Mouse (Mus musculus) midbrain, postnatal 0 days (tissue): ENCODE data around the gene Il12a. TPM values are rescaled to one million over a fixed set of nuclear protein-coding genes. Genes with fewer than 3 reads are reported as not detected.
A peak's percentile ranks its signal among the peaks of the same experiment; 100 is the strongest.

ENCODE experiments used
- ATAC-seq: fragments of 200-750 bp; cut with Nextera tagmentation; 2 replicates; pipeline ENCODE4 v1.8.0; 2017; ENCODE audit warnings: moderate number of reproducible peaks, mild to moderate bottlenecking, moderate TSS enrichment, moderate library complexity; ENCODE audit not compliant: low FRiP score
- DNase-seq: peaks from one replicate; pipeline ENCODE4 v3.0.0-alpha.2; 2015; ENCODE audit warnings: low spot score
- H3K27ac ChIP-seq: fragments of 300-500 bp; sonication (generic); 2 replicates; pipeline ENCODE4 v1.5.1; 2014; ENCODE audit warnings: low read depth, mild to moderate bottlenecking, low read length, mixed read lengths
- H3K27me3 ChIP-seq: fragments of 300-500 bp; sonication (generic); 2 replicates; pipeline ENCODE4 v1.6.1; 2014; ENCODE audit warnings: low read length, control low read depth, mixed read lengths; ENCODE audit not compliant: insufficient read depth
- H3K36me3 ChIP-seq: fragments of 300-500 bp; sonication (generic); 2 replicates; pipeline ENCODE4 v1.6.1; 2014; ENCODE audit warnings: low read length, control low read depth, mixed read lengths; ENCODE audit not compliant: insufficient read depth
- H3K4me1 ChIP-seq: fragments of 300-500 bp; sonication (generic); 2 replicates; pipeline ENCODE4 v1.6.1; 2014; ENCODE audit warnings: mild to moderate bottlenecking, control low read depth, antibody characterized with exemption, low read length, mixed read lengths; ENCODE audit not compliant: insufficient read depth
- H3K4me2 ChIP-seq: fragments of 300-500 bp; sonication (generic); 2 replicates; pipeline ENCODE4 v1.6.1; 2014; ENCODE audit warnings: low read depth, mild to moderate bottlenecking, low read length, mixed read lengths; ENCODE audit not compliant: poor library complexity, severe bottlenecking
- H3K4me3 ChIP-seq: fragments of 300-500 bp; sonication (generic); 2 replicates; pipeline ENCODE4 v1.5.1; 2014; ENCODE audit warnings: low read depth, mild to moderate bottlenecking, low read length, moderate library complexity
- H3K9ac ChIP-seq: fragments of 300-500 bp; sonication (generic); replicated peaks from 2 replicates; pipeline ENCODE4 v1.6.1; 2014; ENCODE audit warnings: mild to moderate bottlenecking, low read length, moderate library complexity, mixed read lengths; ENCODE audit not compliant: poor library complexity, severe bottlenecking
- H3K9me3 ChIP-seq: fragments of 300-500 bp; sonication (generic); 2 replicates; pipeline ENCODE4 v1.6.1; 2016; ENCODE audit warnings: low read length, control low read depth
- CTCF ChIP-seq: IDR thresholded peaks from 2 replicates; pipeline ENCODE4 v1.5.1; 2016; ENCODE audit warnings: antibody characterized with exemption, mild to moderate bottlenecking
- WGBS: fragments of 180-500 bp; shearing (Covaris S2); extraction: QIAGEN DNeasy Blood & Tissue Kit; methylation state at CpG from one replicate; pipeline ENCODE4 v1.1.7; 2014; 5-methylcytosine and 5-hydroxymethylcytosine counted together
- polyA plus RNA-seq: library from polyadenylated mRNA; unstranded; fragments of >200 nt; fragmentation: Nextera tagmentation; extraction: Ambion mirVana; gene quantifications from 2 replicates; pipeline ENCODE4 v1.2.1, GENCODE M21; 2015
- total RNA-seq: library from RNA; depleted of rRNA; stranded (reverse); fragments of >200 nt; gene quantifications from 2 replicates; pipeline ENCODE4 v1.2.3, GENCODE M21; 2014

Il12a gene
- total and polyA plus RNA-seq, 2 experiments from 2014 or later, result not detected

DNA sequence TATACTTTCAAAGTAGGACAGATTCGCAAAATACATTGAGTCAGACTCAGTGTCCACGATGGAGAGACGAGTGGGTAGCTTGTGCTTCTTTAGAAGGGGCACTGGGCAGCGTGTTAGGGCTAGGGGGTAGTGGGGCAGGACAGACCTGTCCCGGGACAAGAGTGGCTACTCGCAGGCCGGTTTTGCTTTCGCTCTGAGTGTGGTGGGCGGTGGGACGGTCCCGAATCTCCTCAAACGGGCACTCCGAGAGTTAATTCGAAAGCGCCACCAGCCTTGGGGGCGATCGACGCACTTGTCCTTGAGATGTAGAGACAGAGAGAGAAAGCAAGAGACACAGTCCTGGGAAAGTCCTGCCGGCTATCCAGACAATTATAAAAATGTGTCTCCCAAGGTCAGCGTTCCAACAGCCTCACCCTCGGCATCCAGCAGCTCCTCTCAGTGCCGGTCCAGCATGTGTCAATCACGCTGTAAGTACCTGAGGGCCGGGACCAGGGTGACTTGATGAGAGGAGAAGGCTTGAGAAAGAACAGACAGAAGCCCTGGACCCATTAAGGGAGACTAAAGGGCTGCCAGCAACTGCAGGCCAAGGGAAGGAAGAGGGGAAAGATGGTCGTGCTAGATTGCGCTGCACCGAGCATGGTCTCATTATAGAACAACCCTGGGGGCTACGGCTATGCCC is 795 bp downstream of the Il12a start:
- 85% methylated on average over 28 of the region's 28 CpGs for WGBS
- H3K27ac ChIP-seq, result no peak overlapping the region

DNA sequence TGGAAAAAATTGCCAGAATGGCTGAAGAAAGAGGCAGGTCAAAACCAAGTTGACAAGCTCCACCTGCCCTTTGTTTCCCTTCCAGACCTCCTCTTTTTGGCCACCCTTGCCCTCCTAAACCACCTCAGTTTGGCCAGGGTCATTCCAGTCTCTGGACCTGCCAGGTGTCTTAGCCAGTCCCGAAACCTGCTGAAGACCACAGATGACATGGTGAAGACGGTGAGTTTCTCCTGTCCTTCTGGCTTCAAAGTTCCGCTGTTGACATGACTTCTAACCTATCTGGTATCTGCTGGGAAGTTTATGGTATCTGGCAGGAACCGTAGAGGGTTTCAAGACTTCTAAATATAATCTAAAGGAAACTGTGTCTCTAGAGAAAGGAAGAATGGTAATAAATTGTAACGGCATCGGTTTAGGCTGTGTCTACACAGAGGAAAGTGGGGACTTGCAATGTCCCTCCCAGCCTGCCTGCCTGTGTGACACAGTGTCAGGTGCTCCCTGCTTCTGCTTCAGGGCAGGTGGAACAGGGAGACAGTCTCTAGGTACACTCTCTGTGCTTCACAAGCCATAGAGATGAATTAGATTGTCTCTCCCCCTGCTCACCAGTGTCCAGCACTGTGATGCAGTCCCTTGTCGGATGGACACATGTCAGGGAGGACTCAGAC is 1.6 kb downstream of the Il12a start:
- no peak overlapping the region for H3K4me2 ChIP-seq
- no peaks in the 10 kb centered on the region for H3K36me3 ChIP-seq
- no peak overlapping the region for H3K4me3 ChIP-seq
- no peak for TF ChIP-seq CTCF
- no peak overlapping the region for H3K27ac ChIP-seq
- ATAC-seq, result no peak
- WGBS, result 91% methylated on average over 7 of the region's 7 CpGs
- H3K9ac ChIP-seq, result no peak overlapping the region
- H3K9me3 ChIP-seq, result no peaks in the 10 kb centered on the region
- no peaks in the 10 kb centered on the region for H3K4me1 ChIP-seq
- DNase-seq, result no peak
- H3K27me3 ChIP-seq, result no peaks in the 10 kb centered on the region

More for the DNA sequence above, 795 bp downstream of the Il12a start:
- H3K4me1 ChIP-seq, result no peaks in the 10 kb centered on the region
- no peak overlapping the region for H3K9ac ChIP-seq
- no peak overlapping the region for H3K4me2 ChIP-seq
- no peak for TF ChIP-seq CTCF
- DNase-seq (no peak), ATAC-seq (no peak)
- no peaks in the 10 kb centered on the region for H3K27me3 ChIP-seq
- no peaks in the 10 kb centered on the region for H3K9me3 ChIP-seq
- no peaks in the 10 kb centered on the region for H3K36me3 ChIP-seq
- H3K4me3 ChIP-seq, result no peak overlapping the region

DNA sequence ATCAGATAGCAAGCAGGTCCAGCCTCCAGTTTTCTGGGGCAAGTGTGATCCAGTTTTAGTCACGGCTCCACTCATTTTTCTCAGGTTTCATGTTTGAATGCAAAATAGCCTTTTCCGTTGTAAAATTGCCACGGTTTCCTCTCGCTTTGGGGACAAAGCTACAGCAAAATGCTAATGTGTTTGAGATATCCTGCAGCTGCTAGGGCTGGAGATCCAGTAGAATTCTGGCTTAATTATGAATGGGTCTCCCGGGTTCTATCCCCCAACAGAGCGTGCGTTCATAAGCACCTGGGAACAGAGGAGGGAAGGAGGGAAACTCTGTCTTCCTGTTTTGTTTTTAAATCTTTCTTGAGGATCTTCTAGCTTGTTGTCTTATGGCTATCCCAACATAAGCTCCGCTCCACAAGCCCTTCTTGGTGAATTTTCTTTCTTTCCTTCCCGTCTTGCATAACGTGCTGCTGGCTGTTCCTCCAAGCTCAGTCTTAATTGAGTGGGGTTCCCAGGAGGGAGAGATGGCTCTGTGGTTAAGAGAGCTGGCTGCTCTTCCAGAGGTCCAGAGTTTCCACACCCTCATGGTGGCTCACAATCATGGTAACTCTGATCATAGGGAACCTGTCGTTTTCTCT is 2.3 kb downstream of the Il12a start:
- DNase-seq (no peak), ATAC-seq (no peak)
- no peak overlapping the region for H3K4me3 ChIP-seq
- no peaks in the 10 kb centered on the region for H3K9me3 ChIP-seq
- no peak overlapping the region for H3K27ac ChIP-seq
- no peak overlapping the region for H3K4me2 ChIP-seq
- H3K36me3 ChIP-seq, result no peaks in the 10 kb centered on the region
- no peaks in the 10 kb centered on the region for H3K4me1 ChIP-seq
- H3K27me3 ChIP-seq, result no peaks in the 10 kb centered on the region
- WGBS, result 56% methylated on average over 11 of the region's 11 CpGs
- TF ChIP-seq CTCF, result no peak
- H3K9ac ChIP-seq, result no peak overlapping the region

DNA sequence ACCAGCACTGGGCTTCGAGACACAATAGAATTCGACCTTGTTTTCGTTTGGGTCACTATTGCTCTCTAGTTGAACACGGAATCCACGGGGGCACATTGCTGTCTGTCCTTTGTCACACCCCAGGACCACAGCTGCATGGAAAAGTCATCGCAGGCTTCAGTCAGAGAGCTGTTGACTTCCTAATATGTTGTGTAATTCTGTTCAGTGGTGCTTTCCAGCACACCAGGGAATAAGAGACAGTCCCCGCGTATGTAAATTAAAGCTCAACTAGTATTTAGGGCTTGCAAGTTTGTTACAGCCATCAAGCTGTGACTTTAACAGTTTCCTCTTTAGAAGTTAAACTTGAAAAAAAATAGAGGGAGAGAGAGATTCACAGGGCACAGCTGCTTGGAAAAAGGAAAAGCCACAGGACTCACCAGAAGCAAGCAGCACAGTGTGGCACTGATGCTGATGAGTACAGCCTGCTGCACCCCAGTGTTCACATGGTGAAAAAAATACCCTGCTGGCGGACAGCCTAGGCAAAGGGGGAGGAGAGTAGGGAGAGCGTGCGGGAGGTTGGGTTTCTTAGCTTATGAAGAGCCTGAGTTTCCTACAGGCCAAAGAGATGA is 3.1 kb downstream of the Il12a start:
- TF ChIP-seq CTCF, result no peak
- peak; percentile 68 for ATAC-seq
- H3K36me3 ChIP-seq, result no peaks in the 10 kb centered on the region

DNA sequence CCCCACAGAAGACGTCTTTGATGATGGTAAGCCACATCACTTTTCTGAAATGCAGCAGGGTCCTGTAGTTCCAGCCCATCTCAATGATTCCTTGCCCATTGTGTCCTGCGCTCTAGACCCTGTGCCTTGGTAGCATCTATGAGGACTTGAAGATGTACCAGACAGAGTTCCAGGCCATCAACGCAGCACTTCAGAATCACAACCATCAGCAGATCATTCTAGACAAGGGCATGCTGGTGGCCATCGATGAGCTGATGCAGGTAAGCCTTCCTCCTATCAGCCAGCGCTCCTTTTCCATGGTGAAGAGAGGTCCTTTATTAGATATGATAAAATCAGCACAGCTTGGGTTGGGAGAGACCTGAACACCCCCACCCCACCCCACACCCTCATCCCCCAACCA is 4.9 kb downstream of the Il12a start:
- TF ChIP-seq CTCF, result no peak
- no peaks in the 10 kb centered on the region for H3K27me3 ChIP-seq
- no peaks in the 10 kb centered on the region for H3K36me3 ChIP-seq
- no peak overlapping the region for H3K4me3 ChIP-seq
- no peaks in the 10 kb centered on the region for H3K4me1 ChIP-seq
- no peaks in the 10 kb centered on the region for H3K9me3 ChIP-seq
- H3K9ac ChIP-seq, result no peak overlapping the region
- H3K4me2 ChIP-seq, result no peak overlapping the region
- no peak for DNase-seq
- 96% methylated on average over 5 of the region's 5 CpGs for WGBS
- no peak overlapping the region for H3K27ac ChIP-seq
- no peak for ATAC-seq

More for the DNA sequence above, 3.1 kb downstream of the Il12a start:
- no peak overlapping the region for H3K9ac ChIP-seq
- WGBS, result 39% methylated on average over 11 of the region's 11 CpGs
- H3K4me2 ChIP-seq, result no peak overlapping the region
- H3K9me3 ChIP-seq, result no peaks in the 10 kb centered on the region
- peak; percentile 63 for DNase-seq
- H3K4me3 ChIP-seq, result no peak overlapping the region
- H3K27me3 ChIP-seq, result no peaks in the 10 kb centered on the region
- no peaks in the 10 kb centered on the region for H3K4me1 ChIP-seq
- H3K27ac ChIP-seq, result no peak overlapping the region
